Mouse (Mus musculus) embryonic facial prominence, embryonic 10.5 days (tissue): ENCODE measurements around the gene Nhsl2. TPM values are rescaled to one million over a fixed set of nuclear protein-coding genes. Genes with fewer than 3 reads are reported as not detected.

ENCODE experiments used
- DNase-seq: peaks from one replicate; pipeline ENCODE4 v3.0.0-alpha.2; 2017; ENCODE audit warnings: low spot score
- H3K27ac ChIP-seq: fragments of 300-500 bp; sonication (generic); replicated peaks from 2 replicates; pipeline ENCODE4 v1.5.1; 2016; ENCODE audit warnings: mild to moderate bottlenecking
- H3K27me3 ChIP-seq: fragments of 300-500 bp; sonication (generic); replicated peaks from 2 replicates; pipeline ENCODE4 v1.6.1; 2016; ENCODE audit warnings: low read depth, mild to moderate bottlenecking; ENCODE audit not compliant: poor library complexity, severe bottlenecking
- H3K36me3 ChIP-seq: fragments of 300-500 bp; sonication (generic); replicated peaks from 2 replicates; pipeline ENCODE4 v1.6.1; 2016; ENCODE audit warnings: mild to moderate bottlenecking, moderate library complexity
- H3K4me1 ChIP-seq: fragments of 300-500 bp; sonication (generic); 2 replicates; pipeline ENCODE4 v1.6.1; 2016
- H3K4me3 ChIP-seq: fragments of 300-500 bp; sonication (generic); 2 replicates; pipeline ENCODE4 v1.5.1; 2016; ENCODE audit warnings: mild to moderate bottlenecking, moderate library complexity
- H3K9me3 ChIP-seq: fragments of 300-500 bp; sonication (generic); 2 replicates; pipeline ENCODE4 v1.6.1; 2016; ENCODE audit warnings: mild to moderate bottlenecking
- WGBS: fragments of 180-500 bp; shearing (Covaris S2); methylation state at CpG from one replicate; pipeline ENCODE4 v1.1.7; 2016; 5-methylcytosine and 5-hydroxymethylcytosine counted together
- polyA plus RNA-seq: library from polyadenylated mRNA; unstranded; fragments of >200 nt; fragmentation: Nextera tagmentation; extraction: Ambion mirVana; gene quantifications from 2 replicates; pipeline ENCODE4 v1.2.1, GENCODE M21; 2016

Gene Nhsl2
- polyA plus RNA-seq, 1 experiment from 2014 or later, result 27.5 TPM

DNA sequence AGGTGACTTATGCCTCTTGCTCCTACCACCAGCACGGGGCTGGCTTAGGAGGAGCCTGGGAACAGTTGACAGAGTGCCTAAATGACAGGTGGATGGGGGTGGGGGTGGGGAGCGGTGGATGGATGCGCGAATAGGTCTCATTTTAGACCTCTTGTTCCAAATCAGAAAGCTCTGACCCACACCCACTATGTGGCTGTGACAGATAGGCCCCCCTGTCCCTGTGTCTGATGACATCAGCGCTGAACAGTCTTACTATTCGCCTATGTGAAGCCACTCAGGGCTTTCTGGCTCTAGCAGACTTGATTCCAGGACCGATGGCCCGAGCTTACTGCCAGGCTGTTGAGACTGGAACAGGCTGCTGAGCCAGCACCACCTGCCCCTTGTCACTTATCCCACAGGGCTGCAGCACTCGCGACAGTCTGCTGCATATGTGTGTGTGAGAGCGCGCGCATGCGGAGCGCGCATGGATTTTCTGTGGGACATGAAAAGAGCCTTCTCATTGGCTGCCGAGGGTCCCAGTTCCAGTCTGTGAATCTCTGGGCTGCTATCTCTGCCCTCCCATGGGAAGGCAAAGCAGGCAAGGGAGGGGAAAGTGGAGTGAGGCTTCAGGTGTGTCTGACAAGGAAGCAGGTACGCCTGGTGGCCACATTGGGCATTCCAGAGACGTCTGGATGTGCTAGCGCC, 154.6 kb downstream of the Nhsl2 start:
- peak; percentile 32 for DNase-seq
- WGBS, result 19% methylated on average over 20 of the region's 20 CpGs
- no peak overlapping the region for H3K27ac ChIP-seq
- no peaks in the 10 kb centered on the region for H3K9me3 ChIP-seq
- no peaks in the 10 kb centered on the region for H3K36me3 ChIP-seq
- peaks cover 100% of the 10 kb centered on the region for H3K27me3 ChIP-seq
- H3K4me1 ChIP-seq, result peaks cover 31% of the 10 kb centered on the region
- peak overlapping the region; percentile 52 for H3K4me3 ChIP-seq

DNA sequence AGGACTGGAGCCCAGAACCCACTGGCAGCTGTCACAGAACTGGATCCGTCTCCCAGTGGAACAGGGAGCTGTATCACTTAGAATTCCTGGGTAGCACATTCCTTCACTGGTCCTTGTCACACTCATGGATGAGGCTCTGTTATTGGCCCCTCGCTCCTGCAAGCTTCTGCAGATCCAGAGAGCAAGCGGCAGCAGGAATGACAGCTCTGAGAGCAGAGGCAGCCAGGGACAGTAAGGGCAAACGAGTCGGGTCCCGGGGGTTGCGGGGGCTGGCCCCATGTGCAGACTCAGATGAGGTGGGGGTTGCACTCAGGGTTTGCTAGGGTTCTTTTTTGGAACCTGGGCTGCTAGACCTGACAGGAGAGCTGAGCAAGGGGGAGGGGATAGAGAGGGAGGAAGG, 155.2 kb downstream of the Nhsl2 start:
- peak; percentile 17 for DNase-seq
- 29% methylated on average over 7 of the region's 7 CpGs for WGBS
- no peaks in the 10 kb centered on the region for H3K9me3 ChIP-seq
- peaks cover 31% of the 10 kb centered on the region for H3K4me1 ChIP-seq
- peak overlapping the region; percentile 52 for H3K4me3 ChIP-seq
- no peaks in the 10 kb centered on the region for H3K36me3 ChIP-seq
- no peak overlapping the region; the same call in 1 of the 2 replicates for H3K27ac ChIP-seq
- peaks cover 100% of the 10 kb centered on the region for H3K27me3 ChIP-seq

GRCm38 (mm10) chrX:102005141-102005641, 156.0 kb downstream of the Nhsl2 start:
- DNase-seq, result peak; percentile 71
- no peaks in the 10 kb centered on the region for H3K36me3 ChIP-seq
- H3K27me3 ChIP-seq, result peaks cover 100% of the 10 kb centered on the region
- H3K4me3 ChIP-seq, result peak overlapping the region; percentile 52
- H3K4me1 ChIP-seq, result peaks cover 31% of the 10 kb centered on the region
- no peaks in the 10 kb centered on the region for H3K9me3 ChIP-seq
- 9% methylated on average over 10 of the region's 10 CpGs for WGBS
- H3K27ac ChIP-seq, result peak overlapping the region; percentile 74

- DNase-seq, result no peak
- Histone ChIP-seq H3K9me3 (no peaks in the 10 kb centered on the region), H3K4me3 (no peak overlapping the region), H3K27ac (no peak overlapping the region), H3K4me1 (peaks cover 31% of the 10 kb centered on the region), H3K36me3 (no peaks in the 10 kb centered on the region), H3K27me3 (peaks cover 95% of the 10 kb centered on the region)
- WGBS, result 56% methylated on average over 2 of the region's 2 CpGs
Measured at GRCm38 (mm10) chrX:102007935-102008334, 158.8 kb downstream of the Nhsl2 start.

DNA sequence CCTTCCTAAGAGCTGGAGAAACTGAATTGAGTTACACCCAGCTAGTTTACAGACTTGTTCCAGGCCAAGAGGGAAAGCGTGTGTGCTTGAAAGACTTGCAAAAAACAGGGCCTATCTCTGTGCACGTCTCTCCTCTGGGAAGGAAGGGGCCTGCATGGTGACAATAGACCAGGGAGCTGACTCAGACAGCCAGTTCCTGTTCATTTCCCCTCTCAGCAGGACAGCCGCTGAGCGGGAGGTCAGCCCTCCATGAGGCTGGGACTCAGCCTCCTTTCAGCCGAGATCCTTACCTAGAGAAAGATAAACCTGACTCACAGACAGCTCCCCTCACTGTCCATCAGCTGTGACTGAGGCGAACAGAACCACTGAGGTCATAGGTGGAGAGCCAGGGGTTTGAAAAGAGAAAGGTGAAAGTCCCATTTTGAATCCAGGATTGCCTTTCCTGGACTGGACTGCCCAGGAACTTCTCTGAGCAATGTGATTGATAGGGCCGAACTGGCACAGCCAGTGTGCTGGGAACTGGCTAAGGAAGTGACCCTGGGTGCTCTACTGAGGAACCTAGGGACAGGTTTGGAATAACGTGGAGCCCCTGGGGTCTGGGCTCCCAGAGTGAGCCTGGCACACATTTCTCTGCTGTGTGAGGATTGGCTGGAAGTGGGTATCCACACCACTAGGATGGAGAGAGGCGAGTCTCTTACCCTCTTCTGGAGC, 168.2 kb downstream of the Nhsl2 start:
- H3K27me3 ChIP-seq, result peaks cover 92% of the 10 kb centered on the region
- DNase-seq, result no peak
- WGBS, result 42% methylated on average over 9 of the region's 9 CpGs

DNA sequence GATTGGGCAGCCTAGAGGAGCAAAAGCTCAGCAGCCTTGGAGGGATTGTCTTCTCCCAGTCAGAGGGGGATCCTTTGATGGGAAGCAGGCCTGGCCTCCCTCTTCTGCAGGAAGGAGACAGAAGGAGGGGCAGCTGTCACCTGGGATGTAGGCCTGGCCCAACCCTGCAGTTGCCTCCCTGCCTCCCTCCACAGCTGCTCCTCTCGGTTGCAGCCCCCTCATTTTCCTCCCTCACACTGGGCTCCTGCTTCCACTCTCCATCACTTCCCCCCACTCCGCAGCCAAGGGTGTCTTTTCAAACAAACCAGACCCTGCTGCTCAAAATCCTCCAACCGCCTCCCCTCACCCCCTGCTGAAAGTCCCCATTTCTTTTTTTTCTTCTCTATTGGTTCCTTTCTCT, 169.7 kb downstream of the Nhsl2 start:
- no peaks in the 10 kb centered on the region for H3K9me3 ChIP-seq
- peaks cover 3% of the 10 kb centered on the region; the same call in 1 of the 2 replicates for H3K4me1 ChIP-seq
- DNase-seq, result no peak
- H3K27ac ChIP-seq, result no peak overlapping the region
- peaks cover 92% of the 10 kb centered on the region for H3K27me3 ChIP-seq
- H3K36me3 ChIP-seq, result no peaks in the 10 kb centered on the region
- H3K4me3 ChIP-seq, result no peak overlapping the region
- WGBS, result 56% methylated on average over 3 of the region's 3 CpGs

More for the DNA sequence above, 168.2 kb downstream of the Nhsl2 start:
- Histone ChIP-seq H3K36me3 (no peaks in the 10 kb centered on the region), H3K9me3 (no peaks in the 10 kb centered on the region), H3K27ac (0 out of 2 replicates have a peak overlapping the region, but pooled peaks have one; percentile 10), H3K4me1 (peaks cover 6% of the 10 kb centered on the region; the same call in 1 of the 2 replicates), H3K4me3 (no peak overlapping the region)

DNA sequence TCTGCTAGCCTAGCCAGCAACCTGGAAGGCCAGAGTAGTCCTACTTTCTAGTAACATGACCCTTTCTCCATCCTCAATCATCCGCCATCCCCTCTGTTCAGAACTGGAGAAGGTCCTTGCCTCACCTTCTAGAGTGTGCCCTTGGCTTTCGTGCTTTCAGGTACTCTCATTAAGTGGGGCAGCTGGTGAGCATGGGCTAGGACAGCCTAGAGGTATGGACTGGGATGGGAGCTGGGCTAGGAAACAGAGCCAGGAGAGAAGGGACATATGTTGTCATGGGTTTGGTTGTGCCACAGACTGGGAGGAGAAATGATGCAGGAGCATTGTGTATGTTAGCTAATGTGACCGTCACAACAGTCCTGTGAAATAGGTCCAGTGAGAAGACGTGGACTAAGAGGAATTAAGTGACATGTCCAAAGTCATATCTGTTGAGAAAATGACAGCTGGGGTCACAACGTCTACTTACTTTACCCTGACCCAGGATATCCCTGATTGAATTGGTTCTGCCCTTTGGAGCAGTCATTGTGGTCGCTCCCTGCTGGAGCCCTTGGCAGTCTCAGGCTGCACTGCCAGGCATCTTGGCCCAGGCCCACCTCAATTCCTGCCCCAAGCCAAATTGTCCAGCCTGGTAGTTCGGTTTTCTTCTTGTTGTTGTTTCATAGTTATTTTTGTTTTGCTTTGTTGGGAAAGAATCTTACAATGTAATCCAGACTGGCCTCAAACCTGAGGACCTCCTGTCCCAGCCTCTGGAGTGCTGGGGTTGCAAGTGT, 170.5 kb downstream of the Nhsl2 start:
- H3K27me3 ChIP-seq, result peaks cover 91% of the 10 kb centered on the region

GRCm38 (mm10) chrX:102024976-102025375, 175.8 kb downstream of the Nhsl2 start:
- Histone ChIP-seq H3K27me3 (peaks cover 94% of the 10 kb centered on the region), H3K27ac (no peak overlapping the region), H3K9me3 (no peaks in the 10 kb centered on the region), H3K36me3 (no peaks in the 10 kb centered on the region), H3K4me1 (no peaks in the 10 kb centered on the region), H3K4me3 (no peak overlapping the region)
- no peak for DNase-seq
- WGBS, result 61% methylated on average over 3 of the region's 3 CpGs

More for the DNA sequence above, 170.5 kb downstream of the Nhsl2 start:
- Histone ChIP-seq H3K4me1 (peaks cover 3% of the 10 kb centered on the region; the same call in 1 of the 2 replicates), H3K9me3 (no peaks in the 10 kb centered on the region), H3K36me3 (no peaks in the 10 kb centered on the region), H3K27ac (no peak overlapping the region), H3K4me3 (no peak overlapping the region)
- DNase-seq, result no peak
- 75% methylated on average over 7 of the region's 7 CpGs for WGBS

DNA sequence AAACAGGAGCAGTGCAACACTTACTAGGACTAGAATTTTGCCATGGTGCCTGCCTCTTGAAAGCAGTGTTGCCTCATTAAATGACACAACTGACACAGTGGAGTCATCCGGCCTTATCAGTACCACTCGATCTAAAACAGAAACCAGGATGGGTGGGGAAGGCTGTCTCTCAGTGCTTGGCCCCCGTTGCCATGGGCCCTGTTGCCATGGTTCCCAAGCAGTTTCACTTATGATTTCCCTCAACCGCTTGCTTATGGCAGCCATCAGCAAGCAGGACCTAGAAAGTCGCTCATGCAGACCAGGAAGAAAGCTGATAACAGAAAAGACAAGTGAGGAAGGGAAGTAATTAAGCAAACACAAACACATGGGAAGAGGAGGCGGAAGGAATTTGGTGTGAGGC, 182.7 kb downstream of the Nhsl2 start:
- WGBS, result 66% methylated on average over 6 of the region's 6 CpGs
- H3K4me3 ChIP-seq, result no peak overlapping the region
- H3K4me1 ChIP-seq, result peaks cover 5% of the 10 kb centered on the region
- H3K9me3 ChIP-seq, result no peaks in the 10 kb centered on the region
- H3K36me3 ChIP-seq, result no peaks in the 10 kb centered on the region
- H3K27me3 ChIP-seq, result peaks cover 98% of the 10 kb centered on the region
- DNase-seq, result peak; percentile 35
- H3K27ac ChIP-seq, result no peak overlapping the region

- DNase-seq, result no peak
- 75% methylated on average over 8 of the region's 8 CpGs for WGBS
- H3K9me3 ChIP-seq, result no peaks in the 10 kb centered on the region
- peaks cover 5% of the 10 kb centered on the region for H3K4me1 ChIP-seq
- no peaks in the 10 kb centered on the region for H3K36me3 ChIP-seq
- peaks cover 98% of the 10 kb centered on the region for H3K27me3 ChIP-seq
- no peak overlapping the region for H3K4me3 ChIP-seq
- H3K27ac ChIP-seq, result no peak overlapping the region
Measured at GRCm38 (mm10) chrX:102032431-102032830, 183.2 kb downstream of the Nhsl2 start.

GRCm38 (mm10) chrX:102033566-102033965, 184.4 kb downstream of the Nhsl2 start:
- H3K27me3 ChIP-seq, result peaks cover 93% of the 10 kb centered on the region

GRCm38 (mm10) chrX:102035671-102036070, 186.5 kb downstream of the Nhsl2 start:
- H3K4me3 ChIP-seq, result no peak overlapping the region
- peaks cover 90% of the 10 kb centered on the region for H3K27me3 ChIP-seq
- DNase-seq, result no peak
- WGBS, result 53% methylated on average over 3 of the region's 3 CpGs
- no peak overlapping the region for H3K27ac ChIP-seq
- H3K36me3 ChIP-seq, result no peaks in the 10 kb centered on the region
- H3K9me3 ChIP-seq, result no peaks in the 10 kb centered on the region
- H3K4me1 ChIP-seq, result peaks cover 5% of the 10 kb centered on the region

More at GRCm38 (mm10) chrX:102033566-102033965, 184.4 kb downstream of the Nhsl2 start:
- no peak overlapping the region for H3K4me3 ChIP-seq
- no peak overlapping the region for H3K27ac ChIP-seq
- no peaks in the 10 kb centered on the region for H3K36me3 ChIP-seq
- no peaks in the 10 kb centered on the region for H3K9me3 ChIP-seq
- 82% methylated on average over 2 of the region's 2 CpGs for WGBS
- no peak for DNase-seq
- H3K4me1 ChIP-seq, result peaks cover 5% of the 10 kb centered on the region
